Mouse (Mus musculus): Measurements from ENCODE around the gene Psme3.
"Not testable (repeated sequence)": the region's sequence is repeated elsewhere in the genome, so short reads cannot be mapped to it uniquely, and the experiment has no call there.

Gene Psme3

GRCm38 (mm10) chr11:101312150-101312549 lies 3.9 kb upstream of the Psme3 start:
- DNase-seq (ENCODE audit: low spot score): no peak

DNA sequence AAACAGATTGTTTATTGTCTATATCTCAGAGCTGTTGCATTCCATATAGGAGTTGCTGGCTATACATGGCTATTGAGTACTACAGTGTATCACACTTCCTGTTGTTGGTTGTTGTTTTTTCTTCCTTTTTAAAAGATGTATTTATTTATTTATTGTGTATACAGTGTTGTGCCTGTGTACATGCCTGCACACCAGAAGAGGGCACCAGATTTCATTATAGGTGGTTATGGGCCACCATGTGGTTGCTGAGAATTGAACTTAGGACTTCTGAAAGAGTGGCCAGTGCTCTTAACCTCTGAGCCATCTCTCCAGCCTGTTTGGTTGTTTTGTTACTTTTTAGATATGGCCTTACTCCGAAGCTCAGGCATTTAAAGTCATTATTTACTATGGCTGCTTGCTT lies 1.4 kb upstream of the Psme3 start:
- no peak for DNase-seq (ENCODE audit: low spot score)

- no peak for DNase-seq (ENCODE audit: low spot score)
These were observed 847 bp upstream of the Psme3 start for GRCm38 (mm10) chr11:101315082-101315650.

- peak; percentile 19 for DNase-seq (ENCODE audit: low spot score)
These were observed 496 bp downstream of the Psme3 start for GRCm38 (mm10) chr11:101316501-101316917.

- DNase-seq (ENCODE audit: low spot score): peak; percentile 55
These were observed 7.6 kb downstream of the Psme3 start for GRCm38 (mm10) chr11:101323609-101324008.

DNA sequence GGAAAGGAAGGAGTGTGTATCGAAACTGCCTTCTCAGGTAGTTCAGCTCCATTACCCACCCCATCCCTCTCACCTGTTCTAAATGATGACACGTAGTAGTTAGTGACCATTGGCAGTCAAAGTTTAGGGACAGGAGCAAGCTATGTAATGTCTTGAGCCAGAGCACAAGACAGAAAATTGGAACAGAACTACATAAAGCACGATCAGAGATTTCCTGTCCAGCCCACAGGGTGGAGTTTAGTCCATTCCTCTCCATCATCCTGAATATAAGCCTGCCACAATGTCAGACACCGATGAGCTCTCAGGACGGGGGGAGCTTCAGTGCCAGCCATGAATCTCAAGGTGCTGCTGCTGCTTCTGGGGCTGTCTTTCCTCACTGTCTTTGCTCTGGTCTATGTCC lies 8.8 kb downstream of the Psme3 start, which contains the start of gene Aoc2:
Gene Aoc2, plus strand, starts transcription at position 301 of the 400 bp plus-strand sequence.
- DNase-seq (ENCODE audit: low spot score): no peak

GRCm38 (mm10) chr11:101325201-101325600 lies 9.2 kb downstream of the Psme3 start:
- not testable (repeated sequence) for DNase-seq (ENCODE audit: low spot score)

DNA sequence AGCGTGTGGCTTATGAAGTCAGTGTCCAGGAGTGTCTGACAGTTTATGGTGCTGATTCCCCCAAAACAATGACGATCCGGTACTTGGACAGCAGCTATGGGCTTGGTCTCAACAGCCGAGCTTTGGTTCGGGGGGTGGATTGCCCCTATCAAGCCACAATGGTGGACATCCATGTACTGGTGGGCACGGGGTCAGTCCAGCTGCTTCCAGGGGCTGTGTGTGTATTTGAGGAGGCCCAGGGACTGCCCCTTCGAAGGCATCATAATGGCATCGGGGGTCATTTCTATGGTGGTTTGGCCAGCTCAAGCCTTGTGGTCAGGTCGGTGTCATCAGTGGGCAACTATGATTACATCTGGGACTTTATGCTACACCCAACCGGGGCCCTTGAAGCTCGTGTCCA lies 10.1 kb downstream of the Psme3 start:
- no peak for DNase-seq (ENCODE audit: low spot score)

GRCm38 (mm10) chr11:101327311-101327710 lies 11.3 kb downstream of the Psme3 start:
- no peak for DNase-seq (ENCODE audit: low spot score)

GRCm38 (mm10) chr11:101328941-101329635 lies 13.1 kb downstream of the Psme3 start:
- DNase-seq (ENCODE audit: low spot score): no peak

DNA sequence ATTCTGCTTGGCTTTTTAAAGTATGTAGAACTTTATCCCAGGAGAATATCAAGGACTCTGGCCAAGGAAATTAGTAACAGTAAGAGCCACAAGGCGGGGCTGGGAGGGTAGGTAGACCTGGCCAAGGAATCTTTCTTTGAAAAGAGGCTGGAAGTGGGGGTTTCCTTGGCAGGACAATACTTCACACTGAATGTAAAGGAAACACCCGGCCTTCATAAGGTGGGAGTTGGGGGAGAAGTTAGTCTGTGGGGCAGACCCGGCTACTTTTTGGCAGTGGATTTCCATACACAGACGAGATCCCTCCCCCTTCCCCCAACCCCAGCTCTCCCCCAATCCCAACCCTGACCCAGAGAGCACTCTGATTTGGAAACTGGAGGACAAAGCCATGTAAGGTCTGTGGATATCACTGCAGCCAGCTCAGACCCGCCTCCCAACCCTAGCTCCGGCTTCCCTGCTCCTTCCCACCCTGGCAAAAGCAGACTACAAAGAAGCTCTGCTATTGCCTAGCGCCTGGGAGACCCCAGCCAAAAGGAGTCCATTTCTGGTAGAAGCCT lies 14.4 kb downstream of the Psme3 start, which contains the start of gene Aoc3:
Gene Aoc3, plus strand, starts transcription at position 235 of the 554 bp plus-strand sequence.
- DNase-seq (ENCODE audit: low spot score): no peak

DNA sequence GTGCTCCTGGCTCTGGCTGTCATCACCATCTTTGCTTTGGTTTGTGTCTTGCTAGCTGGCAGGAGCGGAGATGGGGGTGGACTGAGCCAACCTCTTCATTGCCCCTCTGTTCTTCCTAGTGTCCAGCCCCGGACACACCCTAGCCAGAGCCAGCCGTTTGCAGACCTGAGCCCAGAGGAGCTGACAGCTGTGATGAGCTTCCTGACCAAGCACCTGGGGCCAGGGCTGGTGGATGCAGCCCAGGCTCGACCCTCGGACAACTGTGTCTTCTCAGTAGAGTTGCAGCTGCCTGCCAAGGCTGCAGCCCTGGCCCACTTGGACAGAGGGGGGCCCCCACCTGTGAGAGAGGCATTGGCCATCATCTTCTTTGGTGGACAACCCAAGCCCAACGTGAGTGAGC lies 14.9 kb downstream of the Psme3 start:
- DNase-seq (ENCODE audit: low spot score): not testable (repeated sequence)

GRCm38 (mm10) chr11:101332537-101332936 lies 16.5 kb downstream of the Psme3 start:
- DNase-seq (ENCODE audit: low spot score): no peak

DNA sequence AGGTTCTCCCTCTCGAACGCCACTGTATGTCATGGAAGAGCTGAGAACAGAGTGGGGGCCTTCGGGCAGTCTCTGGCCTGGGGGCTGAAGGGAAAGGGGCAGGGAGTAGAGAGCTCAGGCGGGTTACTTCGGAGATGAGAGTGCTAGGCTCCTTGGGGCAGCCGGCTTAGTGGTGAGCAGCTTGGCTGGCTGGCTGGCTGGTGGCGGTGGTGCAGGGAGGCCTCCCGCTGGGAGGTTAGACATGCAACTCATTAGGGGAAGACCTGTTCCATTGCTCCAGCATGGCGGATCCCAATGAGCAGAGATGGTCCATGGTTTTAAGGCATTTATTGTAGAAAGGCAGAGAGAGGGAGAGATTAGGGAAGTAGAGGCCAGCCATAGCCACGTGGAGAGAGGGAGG lies 18.0 kb downstream of the Psme3 start:
- no peak for DNase-seq (ENCODE audit: low spot score)

GRCm38 (mm10) chr11:101334516-101334915 lies 18.5 kb downstream of the Psme3 start:
- no peak for DNase-seq (ENCODE audit: low spot score)

- DNase-seq (ENCODE audit: low spot score): no peak
These were observed 19.7 kb downstream of the Psme3 start for GRCm38 (mm10) chr11:101335685-101336084.

DNA sequence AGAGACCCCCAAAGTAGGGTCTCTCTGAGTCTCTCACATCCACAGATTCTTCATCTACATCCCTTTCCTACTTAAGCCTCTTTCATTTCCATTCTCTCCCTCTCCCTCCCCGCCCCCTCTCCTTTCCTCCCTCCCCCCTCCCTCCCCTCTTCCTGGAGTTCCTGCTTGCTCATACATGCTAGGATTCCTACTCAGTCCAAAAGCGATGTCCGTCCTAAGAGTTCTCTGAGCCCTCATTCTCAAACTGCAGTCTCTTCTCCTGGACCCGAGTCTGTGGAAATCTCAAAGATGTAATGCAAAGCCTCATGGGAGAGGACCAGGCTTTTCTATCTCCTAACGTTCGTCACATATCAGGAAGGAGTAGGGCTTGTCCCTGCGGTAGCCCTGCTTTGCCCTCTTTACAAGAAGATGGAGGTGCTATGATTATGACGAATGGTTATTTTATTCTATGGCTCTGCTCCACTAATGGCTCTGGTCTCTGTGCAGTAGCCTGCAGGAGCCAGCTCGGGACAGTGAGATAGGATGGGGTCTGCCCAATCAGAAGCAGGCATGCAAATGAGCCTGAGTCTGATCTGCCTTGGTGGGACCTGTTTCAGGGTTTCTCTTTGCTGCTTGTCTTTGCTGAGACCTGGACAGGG lies 22.2 kb downstream of the Psme3 start:
- DNase-seq (ENCODE audit: low spot score): no peak

- DNase-seq (ENCODE audit: low spot score): no peak
These were observed 31.2 kb downstream of the Psme3 start for GRCm38 (mm10) chr11:101347083-101347775.

DNA sequence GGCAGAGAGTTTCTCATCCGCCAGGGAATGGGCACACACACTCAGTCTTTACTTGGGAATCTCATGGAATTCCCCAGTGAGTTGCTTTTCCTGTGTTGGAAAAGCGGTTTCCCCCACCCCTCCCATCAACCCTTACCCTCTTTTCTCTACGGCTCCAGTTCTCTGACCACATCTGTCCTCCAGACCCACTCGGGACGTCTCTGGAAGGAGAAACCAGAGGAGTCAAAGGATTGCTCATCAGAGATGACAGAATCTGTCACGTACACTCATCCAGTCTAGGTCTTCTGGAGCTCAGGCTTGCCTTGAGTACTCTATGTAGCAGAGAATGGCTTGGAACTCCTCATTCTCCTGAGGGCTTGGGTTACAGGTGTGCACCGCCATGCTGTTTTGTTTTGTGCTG lies 32.8 kb downstream of the Psme3 start:
- no peak for DNase-seq (ENCODE audit: low spot score)

DNA sequence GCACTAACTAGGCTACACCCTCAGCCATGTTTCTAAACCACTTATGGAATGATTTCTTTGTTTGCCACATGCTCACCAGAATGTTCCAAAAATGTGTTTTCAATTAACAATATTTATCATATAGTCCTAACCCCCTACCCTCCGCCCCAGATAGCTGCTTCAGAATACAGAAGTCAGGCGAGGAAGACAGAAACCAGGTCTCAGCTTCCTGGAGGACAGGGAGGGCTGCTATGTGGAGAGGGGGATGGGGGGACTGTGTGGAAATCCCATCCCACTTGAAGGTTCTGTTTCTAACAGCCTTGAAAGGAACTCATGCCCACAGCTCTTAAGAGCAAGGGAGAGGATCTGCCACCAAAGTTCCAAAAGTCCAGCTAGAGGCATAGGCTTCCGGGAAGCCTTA lies 33.2 kb downstream of the Psme3 start:
- no peak for DNase-seq (ENCODE audit: low spot score)

DNA sequence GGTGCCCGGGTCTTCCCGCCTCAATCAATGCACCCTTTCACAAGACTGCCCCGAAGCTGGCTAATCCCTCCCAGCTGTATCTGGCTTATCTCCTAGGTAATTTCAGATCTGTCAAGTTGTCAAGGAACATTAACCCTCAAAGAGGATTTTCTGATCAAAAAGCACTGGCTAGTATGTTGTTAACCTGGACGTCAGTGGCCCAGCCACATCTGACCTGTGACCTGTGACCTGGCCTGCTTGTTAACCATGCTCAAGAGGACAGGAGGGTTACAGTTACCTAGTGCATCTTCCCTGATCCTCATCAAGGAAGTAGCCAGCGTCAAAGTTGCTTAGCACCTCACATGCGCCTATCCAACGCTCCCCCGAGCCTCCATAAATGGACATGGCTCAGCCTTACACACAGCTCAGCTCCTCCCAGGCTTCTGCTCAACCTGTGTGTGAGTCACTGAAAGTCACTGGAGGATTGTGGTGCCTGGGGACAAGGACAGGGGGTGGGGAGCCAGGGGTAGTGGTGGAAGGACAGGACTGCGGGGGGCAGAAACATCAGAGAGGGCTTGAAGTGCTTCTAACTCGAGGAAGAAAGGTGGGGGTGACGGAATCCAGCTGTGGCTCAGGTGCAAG lies 35.2 kb downstream of the Psme3 start:
- DNase-seq (ENCODE audit: low spot score): no peak

DNA sequence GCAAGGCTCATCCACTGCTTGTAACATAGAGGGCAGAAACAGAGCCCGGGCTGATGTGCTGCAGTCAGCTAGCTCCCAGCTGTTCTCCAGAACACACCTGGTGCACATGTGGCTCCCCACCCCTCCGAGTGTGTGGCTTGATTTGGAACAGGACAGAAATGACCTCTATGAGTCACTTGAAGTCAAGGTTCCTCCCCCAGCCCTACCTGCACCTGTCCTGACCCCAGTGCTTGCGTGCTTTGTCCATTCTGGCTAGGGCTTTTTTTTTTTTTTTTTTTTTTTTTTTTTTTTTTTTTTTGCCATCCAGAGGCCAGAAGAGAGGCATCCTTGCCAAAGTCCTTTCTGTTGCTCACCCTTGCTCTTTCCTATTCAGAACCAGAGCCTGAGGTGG lies 35.7 kb downstream of the Psme3 start:
- no peak for DNase-seq (ENCODE audit: low spot score)

Measured in urinary bladder, postnatal 25 days (tissue).